Mouse (Mus musculus): Measurements from ENCODE around the gene Irak3. TPM values are rescaled to one million over a fixed set of nuclear protein-coding genes. Genes with fewer than 3 reads are reported as not detected.

The Irak3 gene
- polyA plus RNA-seq, 1 experiment from 2014 or later: 0.32 TPM

DNA sequence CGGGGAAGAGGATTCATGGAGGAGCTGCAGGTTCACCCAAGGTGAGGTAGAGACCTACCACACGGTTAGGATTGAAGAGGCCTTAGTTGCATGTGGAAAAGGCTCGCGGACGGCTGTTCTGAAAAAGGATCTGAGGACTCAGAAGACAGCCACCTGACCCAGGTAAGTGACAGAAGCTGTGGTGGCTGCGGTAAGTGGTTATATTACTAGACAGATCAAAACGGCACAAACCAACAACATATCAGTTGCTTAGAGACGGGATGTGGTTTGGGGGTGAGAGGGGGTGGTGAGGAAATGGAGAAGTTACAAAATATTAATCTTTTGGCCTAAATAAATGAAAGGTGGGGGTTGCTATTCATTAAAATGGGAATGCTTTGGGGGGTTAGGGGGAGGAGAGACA lies 8.7 kb downstream of the Irak3 start:
- H3K9me3 ChIP-seq (ENCODE audit: control insufficient read depth, low read length): no peaks in the 10 kb centered on the region
- H3K27me3 ChIP-seq (ENCODE audit: control insufficient read depth, insufficient read depth, low read length): no peaks in the 10 kb centered on the region
- no peak overlapping the region for H3K27ac ChIP-seq (ENCODE audit: low read depth, low read length)
- no peak overlapping the region for H3K9ac ChIP-seq (replicated peaks; ENCODE audit: low read depth, low read length)
- no peak overlapping the region for H3K4me2 ChIP-seq (ENCODE audit: low read depth, low read length)
- 0 out of 2 replicates have a peak, but pooled peaks cover 4% of the 10 kb centered on the region for H3K4me1 ChIP-seq (ENCODE audit: control insufficient read depth, insufficient read depth, low read length)
- H3K4me3 ChIP-seq (ENCODE audit: low read depth, low read length): no peak overlapping the region
- no peaks in the 10 kb centered on the region for H3K36me3 ChIP-seq (ENCODE audit: control insufficient read depth, insufficient read depth, low read length)
- WGBS: 97% methylated on average over 8 of the region's 8 CpGs
- ATAC-seq (ENCODE audit: low read depth): no peak

DNA sequence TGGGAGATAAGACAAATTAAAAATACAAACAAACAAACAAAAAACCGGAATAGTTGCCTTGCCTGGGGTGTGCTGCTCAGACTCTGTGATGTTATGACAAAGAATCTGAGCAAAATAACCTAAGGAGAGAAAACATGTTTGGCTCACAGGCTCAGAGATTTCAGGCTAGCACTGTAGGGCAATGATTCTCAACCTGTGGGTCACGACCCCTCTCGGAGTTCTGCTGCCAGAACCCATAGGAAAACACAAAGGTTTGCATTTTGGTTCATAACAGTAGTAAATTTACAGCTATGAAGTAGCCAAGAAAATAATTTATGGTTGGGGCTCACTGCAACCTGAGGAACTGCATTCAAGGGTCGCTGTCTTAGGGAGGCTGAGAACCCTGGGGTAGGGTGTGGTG lies 9.7 kb downstream of the Irak3 start:
- WGBS: 90% methylated on average over 4 of the region's 4 CpGs
- H3K27ac ChIP-seq (ENCODE audit: low read depth, low read length): no peak overlapping the region

DNA sequence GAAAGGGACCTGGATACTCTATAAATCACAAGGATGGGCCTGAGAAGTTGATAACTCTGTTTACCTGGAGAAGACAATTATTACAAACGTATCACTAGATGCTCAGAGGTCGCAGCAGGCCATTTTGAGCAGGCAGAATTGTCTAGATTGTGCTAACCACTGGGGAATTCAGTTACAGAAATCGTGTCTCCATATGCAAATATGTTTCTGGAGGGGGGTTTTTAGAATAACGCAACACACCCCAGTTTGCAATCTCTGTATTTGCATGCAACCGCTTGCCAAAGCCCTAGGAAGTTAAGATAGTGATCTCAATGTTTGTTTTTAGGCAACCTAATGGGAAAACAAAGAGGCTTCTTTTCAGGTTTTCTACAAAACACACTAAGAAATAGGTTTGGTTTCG lies 10.8 kb downstream of the Irak3 start:
- ATAC-seq (ENCODE audit: low read depth): no peak
- WGBS: 90% methylated on average over 6 of the region's 6 CpGs
- Histone ChIP-seq H3K27ac (ENCODE audit: low read depth, low read length) (no peak overlapping the region), H3K4me2 (ENCODE audit: low read depth, low read length) (no peak overlapping the region), H3K9ac (replicated peaks; ENCODE audit: low read depth, low read length) (no peak overlapping the region), H3K4me3 (ENCODE audit: low read depth, low read length) (no peak overlapping the region), H3K4me1 (ENCODE audit: control insufficient read depth, insufficient read depth, low read length) (0 out of 2 replicates have a peak, but pooled peaks cover 4% of the 10 kb centered on the region), H3K36me3 (ENCODE audit: control insufficient read depth, insufficient read depth, low read length) (no peaks in the 10 kb centered on the region), H3K9me3 (ENCODE audit: control insufficient read depth, low read length) (no peaks in the 10 kb centered on the region), H3K27me3 (ENCODE audit: control insufficient read depth, insufficient read depth, low read length) (no peaks in the 10 kb centered on the region)

More for the DNA sequence above, 9.7 kb downstream of the Irak3 start:
- 0 out of 2 replicates have a peak, but pooled peaks cover 4% of the 10 kb centered on the region for H3K4me1 ChIP-seq (ENCODE audit: control insufficient read depth, insufficient read depth, low read length)
- H3K4me2 ChIP-seq (ENCODE audit: low read depth, low read length): no peak overlapping the region
- no peak for ATAC-seq (ENCODE audit: low read depth)
- no peak overlapping the region for H3K9ac ChIP-seq (replicated peaks; ENCODE audit: low read depth, low read length)
- H3K27me3 ChIP-seq (ENCODE audit: control insufficient read depth, insufficient read depth, low read length): no peaks in the 10 kb centered on the region
- no peaks in the 10 kb centered on the region for H3K9me3 ChIP-seq (ENCODE audit: control insufficient read depth, low read length)
- H3K36me3 ChIP-seq (ENCODE audit: control insufficient read depth, insufficient read depth, low read length): no peaks in the 10 kb centered on the region
- no peak overlapping the region for H3K4me3 ChIP-seq (ENCODE audit: low read depth, low read length)

DNA sequence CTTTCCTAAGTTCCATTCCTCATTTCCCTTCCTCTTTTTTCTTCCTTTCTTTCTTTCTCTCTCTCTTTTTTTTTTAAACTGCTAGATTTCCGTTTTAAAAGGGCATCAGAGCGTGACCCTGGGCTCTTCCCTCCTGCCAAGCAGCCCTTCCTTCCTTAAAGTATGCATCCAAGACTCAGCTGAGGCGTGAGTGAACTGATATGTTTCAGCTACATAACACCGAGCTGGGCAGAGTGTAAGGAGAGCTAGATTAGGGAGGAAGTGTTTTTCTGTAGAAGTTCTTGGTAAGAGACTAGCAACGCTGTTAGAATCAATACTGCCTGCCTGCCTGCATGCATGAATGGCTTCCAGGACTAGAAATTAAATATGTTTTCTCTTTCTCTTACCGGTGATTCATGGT lies 12.1 kb downstream of the Irak3 start:
- WGBS: 39% methylated on average over 6 of the region's 6 CpGs
- Histone ChIP-seq H3K36me3 (ENCODE audit: control insufficient read depth, insufficient read depth, low read length) (no peaks in the 10 kb centered on the region), H3K9ac (replicated peaks; ENCODE audit: low read depth, low read length) (no peak overlapping the region), H3K27ac (ENCODE audit: low read depth, low read length) (no peak overlapping the region), H3K4me1 (ENCODE audit: control insufficient read depth, insufficient read depth, low read length) (0 out of 2 replicates have a peak, but pooled peaks cover 4% of the 10 kb centered on the region), H3K9me3 (ENCODE audit: control insufficient read depth, low read length) (no peaks in the 10 kb centered on the region), H3K27me3 (ENCODE audit: control insufficient read depth, insufficient read depth, low read length) (no peaks in the 10 kb centered on the region), H3K4me2 (ENCODE audit: low read depth, low read length) (no peak overlapping the region), H3K4me3 (ENCODE audit: low read depth, low read length) (no peak overlapping the region)
- ATAC-seq (ENCODE audit: low read depth): no peak

DNA sequence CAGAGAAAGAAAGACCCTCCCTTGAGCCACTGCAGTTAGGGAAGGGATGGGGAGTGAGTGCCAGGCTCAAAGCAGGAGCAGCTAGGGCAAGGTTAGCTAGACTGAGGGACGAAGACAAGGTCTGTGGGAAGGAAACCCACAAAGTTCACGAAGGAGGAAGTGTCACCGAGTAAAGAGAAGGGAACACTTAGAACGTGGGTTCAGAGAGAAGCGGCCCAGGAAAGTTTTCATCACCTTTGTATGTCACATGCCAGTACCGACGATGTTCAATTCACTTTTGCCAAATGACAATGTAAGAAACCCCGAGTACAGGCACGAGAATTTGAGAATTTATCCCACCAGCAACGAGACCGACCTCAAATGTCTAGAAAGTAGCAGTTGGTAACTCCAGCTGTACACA lies 12.7 kb downstream of the Irak3 start:
- Histone ChIP-seq H3K36me3 (ENCODE audit: control insufficient read depth, insufficient read depth, low read length) (no peaks in the 10 kb centered on the region), H3K4me2 (ENCODE audit: low read depth, low read length) (no peak overlapping the region), H3K9me3 (ENCODE audit: control insufficient read depth, low read length) (no peaks in the 10 kb centered on the region), H3K4me1 (ENCODE audit: control insufficient read depth, insufficient read depth, low read length) (0 out of 2 replicates have a peak, but pooled peaks cover 4% of the 10 kb centered on the region), H3K4me3 (ENCODE audit: low read depth, low read length) (no peak overlapping the region), H3K27me3 (ENCODE audit: control insufficient read depth, insufficient read depth, low read length) (no peaks in the 10 kb centered on the region), H3K9ac (replicated peaks; ENCODE audit: low read depth, low read length) (no peak overlapping the region), H3K27ac (ENCODE audit: low read depth, low read length) (no peak overlapping the region)
- no peak for ATAC-seq (ENCODE audit: low read depth)
- WGBS: 75% methylated on average over 11 of the region's 11 CpGs

DNA sequence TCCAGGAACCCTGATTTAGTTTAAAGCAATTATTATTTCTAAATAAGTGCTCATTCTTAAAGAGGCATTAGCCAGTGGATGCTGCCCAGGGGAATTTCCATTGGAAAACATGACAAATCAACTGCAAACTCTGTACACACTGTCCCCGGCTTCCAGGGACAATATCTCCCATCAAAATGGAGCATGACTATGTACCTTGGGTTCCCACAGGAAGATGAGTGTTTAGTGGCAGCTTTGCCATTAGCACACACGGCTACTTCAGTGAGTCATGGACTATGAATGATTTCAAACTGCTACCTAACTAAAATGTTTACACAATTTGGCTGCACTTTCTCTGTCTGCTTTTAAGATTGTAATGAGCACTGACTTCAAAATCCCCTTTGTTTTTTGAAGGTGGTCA lies 13.4 kb downstream of the Irak3 start:
- Histone ChIP-seq H3K27ac (ENCODE audit: low read depth, low read length) (no peak overlapping the region), H3K27me3 (ENCODE audit: control insufficient read depth, insufficient read depth, low read length) (no peaks in the 10 kb centered on the region), H3K36me3 (ENCODE audit: control insufficient read depth, insufficient read depth, low read length) (no peaks in the 10 kb centered on the region), H3K4me2 (ENCODE audit: low read depth, low read length) (no peak overlapping the region), H3K4me3 (ENCODE audit: low read depth, low read length) (no peak overlapping the region), H3K9me3 (ENCODE audit: control insufficient read depth, low read length) (no peaks in the 10 kb centered on the region), H3K4me1 (ENCODE audit: control insufficient read depth, insufficient read depth, low read length) (0 out of 2 replicates have a peak, but pooled peaks cover 4% of the 10 kb centered on the region), H3K9ac (replicated peaks; ENCODE audit: low read depth, low read length) (no peak overlapping the region)
- no peak for ATAC-seq (ENCODE audit: low read depth)
- 75% methylated on average over 2 of the region's 2 CpGs for WGBS

DNA sequence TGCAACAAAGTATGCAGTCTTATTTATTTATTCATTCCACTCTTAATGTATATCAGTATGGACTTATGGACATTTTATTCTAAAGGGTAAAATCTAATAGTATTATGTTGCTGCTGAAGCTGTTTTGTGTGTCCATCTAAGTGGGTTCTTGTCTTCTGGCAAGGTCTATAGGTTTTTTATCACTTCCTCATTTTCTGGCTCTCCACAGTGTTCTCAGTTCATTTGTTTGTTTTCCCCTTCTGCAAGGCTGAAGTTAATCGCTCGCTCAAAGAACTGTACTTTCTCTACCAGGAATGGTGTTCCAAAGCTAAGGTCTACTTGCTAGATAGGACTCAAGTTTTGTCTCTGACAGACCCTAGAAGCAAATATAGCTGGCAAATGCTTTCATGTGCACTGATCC lies 18.6 kb downstream of the Irak3 start:
- Histone ChIP-seq H3K9ac (replicated peaks; ENCODE audit: low read depth, low read length) (no peak overlapping the region), H3K4me1 (ENCODE audit: control insufficient read depth, insufficient read depth, low read length) (no peaks in the 10 kb centered on the region), H3K27me3 (ENCODE audit: control insufficient read depth, insufficient read depth, low read length) (no peaks in the 10 kb centered on the region), H3K9me3 (ENCODE audit: control insufficient read depth, low read length) (no peaks in the 10 kb centered on the region), H3K4me3 (ENCODE audit: low read depth, low read length) (no peak overlapping the region), H3K4me2 (ENCODE audit: low read depth, low read length) (no peak overlapping the region), H3K36me3 (ENCODE audit: control insufficient read depth, insufficient read depth, low read length) (no peaks in the 10 kb centered on the region), H3K27ac (ENCODE audit: low read depth, low read length) (no peak overlapping the region)
- no peak for ATAC-seq (ENCODE audit: low read depth)
- 91% methylated on average over 2 of the region's 2 CpGs for WGBS

DNA sequence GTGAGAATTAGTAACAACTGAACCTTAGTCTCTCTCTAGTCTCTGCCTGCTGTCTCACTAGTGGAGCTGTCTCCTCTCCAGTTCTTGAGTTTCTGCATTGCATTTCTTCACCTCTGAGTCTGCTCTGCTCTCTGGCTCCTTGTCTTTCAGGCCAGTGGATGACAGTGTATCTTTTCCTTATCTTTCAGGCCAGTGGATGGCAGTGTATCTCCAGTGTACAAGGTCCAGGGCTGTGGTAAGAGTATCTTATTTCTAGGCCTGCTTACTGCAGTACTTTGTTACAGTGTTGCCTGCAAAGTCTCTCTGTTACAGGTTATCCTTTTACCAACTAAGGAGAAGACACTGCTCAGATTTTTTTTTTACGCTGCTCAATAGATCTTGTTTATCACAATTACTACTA lies 19.0 kb downstream of the Irak3 start:
- no peak overlapping the region for H3K4me2 ChIP-seq (ENCODE audit: low read depth, low read length)
- H3K4me1 ChIP-seq (ENCODE audit: control insufficient read depth, insufficient read depth, low read length): no peaks in the 10 kb centered on the region
- no peak overlapping the region for H3K27ac ChIP-seq (ENCODE audit: low read depth, low read length)
- H3K9ac ChIP-seq (replicated peaks; ENCODE audit: low read depth, low read length): no peak overlapping the region
- WGBS: 90% methylated on average over 1 of the region's 1 CpGs
- H3K27me3 ChIP-seq (ENCODE audit: control insufficient read depth, insufficient read depth, low read length): no peaks in the 10 kb centered on the region
- H3K36me3 ChIP-seq (ENCODE audit: control insufficient read depth, insufficient read depth, low read length): no peaks in the 10 kb centered on the region
- no peak overlapping the region for H3K4me3 ChIP-seq (ENCODE audit: low read depth, low read length)
- H3K9me3 ChIP-seq (ENCODE audit: control insufficient read depth, low read length): no peaks in the 10 kb centered on the region
- ATAC-seq (ENCODE audit: low read depth): no peak

DNA sequence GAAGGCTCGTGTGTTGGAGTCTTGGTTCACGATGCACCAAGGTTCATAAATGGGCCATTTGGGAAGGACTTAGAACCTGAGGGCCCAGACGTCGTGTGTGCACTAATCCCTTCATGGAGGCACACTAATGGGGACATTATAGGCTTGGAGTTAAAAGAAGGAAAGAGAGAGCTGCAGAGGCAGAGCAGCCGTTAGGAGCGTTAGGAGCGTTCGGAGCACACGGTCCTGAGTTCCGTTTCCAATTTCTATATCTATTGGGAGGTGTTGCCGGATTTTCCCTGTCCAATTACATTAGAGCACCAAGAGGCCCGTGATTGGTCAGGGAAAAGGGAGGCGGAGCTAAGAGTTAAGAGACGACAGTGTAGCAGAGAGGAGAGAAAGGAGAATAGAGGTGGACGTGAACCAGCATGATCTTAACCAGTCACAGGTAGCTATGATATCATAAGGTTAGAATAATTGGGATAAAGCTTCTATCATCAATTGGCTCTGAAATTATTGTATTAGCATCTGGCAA lies 27.7 kb downstream of the Irak3 start:
- Histone ChIP-seq H3K4me3 (ENCODE audit: low read depth, low read length) (no peak overlapping the region), H3K9me3 (ENCODE audit: control insufficient read depth, low read length) (no peaks in the 10 kb centered on the region), H3K4me2 (ENCODE audit: low read depth, low read length) (no peak overlapping the region), H3K27me3 (ENCODE audit: control insufficient read depth, insufficient read depth, low read length) (no peaks in the 10 kb centered on the region), H3K27ac (ENCODE audit: low read depth, low read length) (no peak overlapping the region), H3K9ac (replicated peaks; ENCODE audit: low read depth, low read length) (no peak overlapping the region), H3K36me3 (ENCODE audit: control insufficient read depth, insufficient read depth, low read length) (no peaks in the 10 kb centered on the region), H3K4me1 (ENCODE audit: control insufficient read depth, insufficient read depth, low read length) (no peaks in the 10 kb centered on the region)
- WGBS: 91% methylated on average over 15 of the region's 15 CpGs
- no peak for ATAC-seq (ENCODE audit: low read depth)

Data from neural tube, embryonic 14.5 days (tissue).